Mouse (Mus musculus): ENCODE data around the gene Far1. TPM values are rescaled to one million over a fixed set of nuclear protein-coding genes. Genes with fewer than 3 reads are reported as not detected.

The Far1 gene
- polyA plus RNA-seq, 1 experiment from 2014 or later = 92.3 TPM

- no peak for ATAC-seq (replicated peaks; ENCODE audit: insufficient number of reproducible peaks, low FRiP score, low TSS enrichment, low read depth)
- 87% methylated on average over 2 of the region's 2 CpGs for WGBS
- H3K4me2 ChIP-seq (ENCODE audit: low read depth, low read length) = no peak overlapping the region
- H3K27ac ChIP-seq (replicated peaks; ENCODE audit: low read depth, low read length) = no peak overlapping the region
- H3K4me3 ChIP-seq (ENCODE audit: low read depth, low read length) = no peak overlapping the region
- H3K9me3 ChIP-seq (replicated peaks; ENCODE audit: control insufficient read depth, low read length) = no peaks in the 10 kb centered on the region
- no peaks in the 10 kb centered on the region for H3K4me1 ChIP-seq (ENCODE audit: control insufficient read depth, insufficient read depth, low read length)
- H3K36me3 ChIP-seq (replicated peaks; ENCODE audit: control insufficient read depth, insufficient read depth, low read depth, low read length) = no peaks in the 10 kb centered on the region
- DNase-seq (ENCODE audit: low spot score) = no peak
- no peaks in the 10 kb centered on the region for H3K27me3 ChIP-seq (ENCODE audit: control insufficient read depth, insufficient read depth, low read length)
- H3K9ac ChIP-seq (replicated peaks; ENCODE audit: low read length) = no peak overlapping the region
Measured at GRCm38 (mm10) chr7:113518961-113519360, 5.3 kb downstream of the Far1 start.

GRCm38 (mm10) chr7:113543158-113543557, 29.5 kb downstream of the Far1 start:
- H3K4me1 ChIP-seq (ENCODE audit: control insufficient read depth, insufficient read depth, low read length) = no peaks in the 10 kb centered on the region
- no peak overlapping the region for H3K9ac ChIP-seq (replicated peaks; ENCODE audit: low read length)
- H3K4me2 ChIP-seq (ENCODE audit: low read depth, low read length) = no peak overlapping the region
- no peak for ATAC-seq (replicated peaks; ENCODE audit: insufficient number of reproducible peaks, low FRiP score, low TSS enrichment, low read depth)
- 92% methylated on average over 1 of the region's 1 CpGs for WGBS
- H3K9me3 ChIP-seq (replicated peaks; ENCODE audit: control insufficient read depth, low read length) = no peaks in the 10 kb centered on the region
- no peak overlapping the region for H3K4me3 ChIP-seq (ENCODE audit: low read depth, low read length)
- no peaks in the 10 kb centered on the region for H3K27me3 ChIP-seq (ENCODE audit: control insufficient read depth, insufficient read depth, low read length)
- no peak for DNase-seq (ENCODE audit: low spot score)
- H3K27ac ChIP-seq (replicated peaks; ENCODE audit: low read depth, low read length) = no peak overlapping the region
- H3K36me3 ChIP-seq (replicated peaks; ENCODE audit: control insufficient read depth, insufficient read depth, low read depth, low read length) = no peaks in the 10 kb centered on the region

- H3K4me1 ChIP-seq (ENCODE audit: control insufficient read depth, insufficient read depth, low read length) = no peaks in the 10 kb centered on the region
- H3K36me3 ChIP-seq (replicated peaks; ENCODE audit: control insufficient read depth, insufficient read depth, low read depth, low read length) = no peaks in the 10 kb centered on the region
- no peak overlapping the region for H3K27ac ChIP-seq (replicated peaks; ENCODE audit: low read depth, low read length)
- H3K4me3 ChIP-seq (ENCODE audit: low read depth, low read length) = no peak overlapping the region
- DNase-seq (ENCODE audit: low spot score) = no peak
- H3K27me3 ChIP-seq (ENCODE audit: control insufficient read depth, insufficient read depth, low read length) = no peaks in the 10 kb centered on the region
- no peaks in the 10 kb centered on the region for H3K9me3 ChIP-seq (replicated peaks; ENCODE audit: control insufficient read depth, low read length)
- no peak overlapping the region for H3K4me2 ChIP-seq (ENCODE audit: low read depth, low read length)
- ATAC-seq (replicated peaks; ENCODE audit: insufficient number of reproducible peaks, low FRiP score, low TSS enrichment, low read depth) = no peak
- no peak overlapping the region for H3K9ac ChIP-seq (replicated peaks; ENCODE audit: low read length)
Measured at GRCm38 (mm10) chr7:113551742-113552463, 38.3 kb downstream of the Far1 start.

- Histone ChIP-seq H3K4me1 (ENCODE audit: control insufficient read depth, insufficient read depth, low read length) (no peaks in the 10 kb centered on the region), H3K9me3 (replicated peaks; ENCODE audit: control insufficient read depth, low read length) (no peaks in the 10 kb centered on the region), H3K27ac (replicated peaks; ENCODE audit: low read depth, low read length) (no peak overlapping the region), H3K27me3 (ENCODE audit: control insufficient read depth, insufficient read depth, low read length) (no peaks in the 10 kb centered on the region), H3K9ac (replicated peaks; ENCODE audit: low read length) (no peak overlapping the region), H3K4me2 (ENCODE audit: low read depth, low read length) (no peak overlapping the region), H3K36me3 (replicated peaks; ENCODE audit: control insufficient read depth, insufficient read depth, low read depth, low read length) (no peaks in the 10 kb centered on the region), H3K4me3 (ENCODE audit: low read depth, low read length) (no peak overlapping the region)
- ATAC-seq (replicated peaks; ENCODE audit: insufficient number of reproducible peaks, low FRiP score, low TSS enrichment, low read depth) (no peak), DNase-seq (ENCODE audit: low spot score) (no peak)
- WGBS = 93% methylated on average over 2 of the region's 2 CpGs
Measured at GRCm38 (mm10) chr7:113552508-113552907, 38.9 kb downstream of the Far1 start.

GRCm38 (mm10) chr7:113556138-113556537, 42.5 kb downstream of the Far1 start:
- 74% methylated on average over 1 of the region's 1 CpGs for WGBS
- ATAC-seq (replicated peaks; ENCODE audit: insufficient number of reproducible peaks, low FRiP score, low TSS enrichment, low read depth) = no peak

GRCm38 (mm10) chr7:113566892-113567291, 53.3 kb downstream of the Far1 start:
- 91% methylated on average over 1 of the region's 1 CpGs for WGBS
- H3K27ac ChIP-seq (replicated peaks; ENCODE audit: low read depth, low read length) = no peak overlapping the region
- ATAC-seq (replicated peaks; ENCODE audit: insufficient number of reproducible peaks, low FRiP score, low TSS enrichment, low read depth) (no peak), DNase-seq (ENCODE audit: low spot score) (no peak)
- no peaks in the 10 kb centered on the region for H3K27me3 ChIP-seq (ENCODE audit: control insufficient read depth, insufficient read depth, low read length)
- H3K9me3 ChIP-seq (replicated peaks; ENCODE audit: control insufficient read depth, low read length) = no peaks in the 10 kb centered on the region
- H3K36me3 ChIP-seq (replicated peaks; ENCODE audit: control insufficient read depth, insufficient read depth, low read depth, low read length) = no peaks in the 10 kb centered on the region
- H3K9ac ChIP-seq (replicated peaks; ENCODE audit: low read length) = no peak overlapping the region
- no peaks in the 10 kb centered on the region for H3K4me1 ChIP-seq (ENCODE audit: control insufficient read depth, insufficient read depth, low read length)
- no peak overlapping the region for H3K4me3 ChIP-seq (ENCODE audit: low read depth, low read length)
- H3K4me2 ChIP-seq (ENCODE audit: low read depth, low read length) = no peak overlapping the region

More at GRCm38 (mm10) chr7:113556138-113556537, 42.5 kb downstream of the Far1 start:
- Histone ChIP-seq H3K4me3 (ENCODE audit: low read depth, low read length) (no peak overlapping the region), H3K27me3 (ENCODE audit: control insufficient read depth, insufficient read depth, low read length) (no peaks in the 10 kb centered on the region), H3K4me2 (ENCODE audit: low read depth, low read length) (no peak overlapping the region), H3K4me1 (ENCODE audit: control insufficient read depth, insufficient read depth, low read length) (no peaks in the 10 kb centered on the region), H3K9me3 (replicated peaks; ENCODE audit: control insufficient read depth, low read length) (no peaks in the 10 kb centered on the region), H3K27ac (replicated peaks; ENCODE audit: low read depth, low read length) (no peak overlapping the region), H3K9ac (replicated peaks; ENCODE audit: low read length) (no peak overlapping the region), H3K36me3 (replicated peaks; ENCODE audit: control insufficient read depth, insufficient read depth, low read depth, low read length) (no peaks in the 10 kb centered on the region)
- no peak for DNase-seq (ENCODE audit: low spot score)

- 86% methylated on average over 6 of the region's 6 CpGs for WGBS
- Histone ChIP-seq H3K4me1 (ENCODE audit: control insufficient read depth, insufficient read depth, low read length) (no peaks in the 10 kb centered on the region), H3K9me3 (replicated peaks; ENCODE audit: control insufficient read depth, low read length) (no peaks in the 10 kb centered on the region), H3K36me3 (replicated peaks; ENCODE audit: control insufficient read depth, insufficient read depth, low read depth, low read length) (no peaks in the 10 kb centered on the region), H3K4me3 (ENCODE audit: low read depth, low read length) (no peak overlapping the region), H3K4me2 (ENCODE audit: low read depth, low read length) (no peak overlapping the region), H3K27ac (replicated peaks; ENCODE audit: low read depth, low read length) (no peak overlapping the region), H3K27me3 (ENCODE audit: control insufficient read depth, insufficient read depth, low read length) (no peaks in the 10 kb centered on the region), H3K9ac (replicated peaks; ENCODE audit: low read length) (no peak overlapping the region)
- DNase-seq (ENCODE audit: low spot score) (no peak), ATAC-seq (replicated peaks; ENCODE audit: insufficient number of reproducible peaks, low FRiP score, low TSS enrichment, low read depth) (no peak)
Measured at GRCm38 (mm10) chr7:113571121-113571520, 57.5 kb downstream of the Far1 start.

- no peak overlapping the region for H3K27ac ChIP-seq (replicated peaks; ENCODE audit: low read depth, low read length)
- no peak overlapping the region for H3K4me2 ChIP-seq (ENCODE audit: low read depth, low read length)
- no peak overlapping the region for H3K9ac ChIP-seq (replicated peaks; ENCODE audit: low read length)
- no peaks in the 10 kb centered on the region for H3K36me3 ChIP-seq (replicated peaks; ENCODE audit: control insufficient read depth, insufficient read depth, low read depth, low read length)
- no peak for ATAC-seq (replicated peaks; ENCODE audit: insufficient number of reproducible peaks, low FRiP score, low TSS enrichment, low read depth)
- WGBS = 71% methylated on average over 2 of the region's 2 CpGs
- no peaks in the 10 kb centered on the region for H3K27me3 ChIP-seq (ENCODE audit: control insufficient read depth, insufficient read depth, low read length)
- no peak for DNase-seq (ENCODE audit: low spot score)
- H3K4me1 ChIP-seq (ENCODE audit: control insufficient read depth, insufficient read depth, low read length) = no peaks in the 10 kb centered on the region
- no peak overlapping the region for H3K4me3 ChIP-seq (ENCODE audit: low read depth, low read length)
- no peaks in the 10 kb centered on the region for H3K9me3 ChIP-seq (replicated peaks; ENCODE audit: control insufficient read depth, low read length)
Measured at GRCm38 (mm10) chr7:113572741-113573140, 59.1 kb downstream of the Far1 start.

Data from embryonic facial prominence, embryonic 11.5 days (tissue).